Mouse (Mus musculus): Measurements from ENCODE around the gene Zc3h12a. TPM values are rescaled to one million over a fixed set of nuclear protein-coding genes. Genes with fewer than 3 reads are reported as not detected.

Gene Zc3h12a
- polyA plus RNA-seq, 1 experiment from 2014 or later, result 0.09 TPM

DNA sequence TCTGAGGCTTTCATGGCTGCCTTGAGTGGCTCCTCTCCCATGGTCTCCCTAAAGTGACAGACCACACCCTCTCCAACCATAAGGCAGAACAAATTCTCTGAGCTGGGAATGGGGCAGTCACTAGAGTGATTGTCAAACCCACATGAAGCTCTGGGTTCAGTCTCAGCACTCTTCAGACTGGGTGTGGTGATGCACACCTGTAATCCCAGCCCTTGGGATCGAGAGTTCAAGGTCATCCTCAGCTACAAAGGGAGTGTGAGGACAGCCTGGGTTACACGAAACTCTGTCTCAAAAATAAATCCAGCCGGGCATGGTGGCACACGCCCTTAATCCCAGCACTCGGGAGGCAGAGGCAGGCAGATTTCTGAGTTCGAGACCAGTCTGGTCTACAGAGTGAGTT, 24.8 kb upstream of the Zc3h12a start:
- Histone ChIP-seq H3K4me3 (replicated peaks; ENCODE audit: low read length) (no peak overlapping the region), H3K9me3 (ENCODE audit: control insufficient read depth, low read length) (0 out of 2 replicates have a peak, but pooled peaks cover 3% of the 10 kb centered on the region), H3K4me2 (replicated peaks) (no peak overlapping the region), H3K36me3 (replicated peaks; ENCODE audit: control insufficient read depth, insufficient read depth) (no peaks in the 10 kb centered on the region), H3K9ac (no peak overlapping the region), H3K4me1 (replicated peaks; ENCODE audit: control insufficient read depth, insufficient read depth, low read length) (no peaks in the 10 kb centered on the region), H3K27ac (no peak overlapping the region), H3K27me3 (ENCODE audit: control insufficient read depth, insufficient read depth, low read length) (no peaks in the 10 kb centered on the region; the same call in 1 of the 2 replicates)
- ATAC-seq (ENCODE audit: low FRiP score) (no peak), DNase-seq (ENCODE audit: low spot score) (no peak)
- 91% methylated on average over 6 of the region's 6 CpGs for WGBS

DNA sequence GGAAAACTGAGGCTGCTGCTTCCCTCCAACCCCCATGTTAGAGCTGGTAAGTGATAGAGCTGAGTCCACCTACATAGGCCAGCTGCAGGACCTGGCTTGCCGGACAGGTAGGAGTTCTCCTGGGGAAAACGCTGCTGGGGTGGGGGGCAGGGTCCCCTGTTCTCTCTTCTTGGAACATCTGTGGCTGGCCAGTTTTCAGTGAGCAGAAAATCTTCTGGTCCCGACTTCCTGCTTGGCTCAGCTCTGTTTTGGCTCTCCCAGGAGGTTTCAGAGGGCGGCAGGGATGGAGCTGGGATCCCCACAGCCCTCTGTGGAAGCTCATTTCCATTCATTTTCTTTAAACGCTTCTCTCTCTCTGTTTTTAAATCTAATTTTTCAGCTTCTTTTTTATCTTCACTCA, 21.8 kb upstream of the Zc3h12a start:
- no peak overlapping the region for H3K4me2 ChIP-seq (replicated peaks)
- peaks cover 9% of the 10 kb centered on the region; the same call in 1 of the 2 replicates for H3K27me3 ChIP-seq (ENCODE audit: control insufficient read depth, insufficient read depth, low read length)
- H3K27ac ChIP-seq, result no peak overlapping the region
- H3K9ac ChIP-seq, result no peak overlapping the region
- 0 out of 2 replicates have a peak, but pooled peaks cover 10% of the 10 kb centered on the region for H3K4me1 ChIP-seq (replicated peaks; ENCODE audit: control insufficient read depth, insufficient read depth, low read length)
- ATAC-seq (ENCODE audit: low FRiP score) (no peak), DNase-seq (ENCODE audit: low spot score) (no peak)
- 29% methylated on average over 5 of the region's 5 CpGs for WGBS
- 0 out of 2 replicates have a peak, but pooled peaks cover 3% of the 10 kb centered on the region for H3K9me3 ChIP-seq (ENCODE audit: control insufficient read depth, low read length)
- no peaks in the 10 kb centered on the region for H3K36me3 ChIP-seq (replicated peaks; ENCODE audit: control insufficient read depth, insufficient read depth)
- H3K4me3 ChIP-seq (replicated peaks; ENCODE audit: low read length), result no peak overlapping the region

DNA sequence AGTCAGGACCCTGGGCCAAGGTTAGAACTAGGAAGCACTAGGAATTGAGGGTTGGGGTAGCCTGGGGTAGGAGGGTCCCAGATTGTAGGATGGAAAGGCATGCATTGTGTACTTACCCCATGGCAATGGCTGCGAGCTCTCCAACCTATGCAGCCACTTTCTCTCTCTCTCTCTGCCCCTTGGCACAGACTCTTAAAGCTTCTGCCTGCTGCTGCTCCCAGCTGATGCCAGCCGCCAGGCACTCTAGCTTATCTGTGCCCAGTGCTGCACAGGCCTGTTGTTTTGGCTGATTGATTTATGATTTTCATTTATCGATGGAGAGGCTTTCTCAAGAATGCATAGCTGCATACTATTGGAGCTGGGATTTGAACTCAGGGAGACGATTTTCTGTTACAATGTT, 20.3 kb upstream of the Zc3h12a start:
- Histone ChIP-seq H3K4me1 (replicated peaks; ENCODE audit: control insufficient read depth, insufficient read depth, low read length) (0 out of 2 replicates have a peak, but pooled peaks cover 10% of the 10 kb centered on the region), H3K9me3 (ENCODE audit: control insufficient read depth, low read length) (0 out of 2 replicates have a peak, but pooled peaks cover 3% of the 10 kb centered on the region), H3K27ac (no peak overlapping the region), H3K4me2 (replicated peaks) (no peak overlapping the region), H3K9ac (no peak overlapping the region), H3K36me3 (replicated peaks; ENCODE audit: control insufficient read depth, insufficient read depth) (no peaks in the 10 kb centered on the region), H3K4me3 (replicated peaks; ENCODE audit: low read length) (no peak overlapping the region), H3K27me3 (ENCODE audit: control insufficient read depth, insufficient read depth, low read length) (peaks cover 9% of the 10 kb centered on the region; the same call in 1 of the 2 replicates)
- 80% methylated on average over 4 of the region's 4 CpGs for whole genome bisulfite sequencing
- DNase-seq (ENCODE audit: low spot score) (no peak), ATAC-seq (ENCODE audit: low FRiP score) (no peak)

DNA sequence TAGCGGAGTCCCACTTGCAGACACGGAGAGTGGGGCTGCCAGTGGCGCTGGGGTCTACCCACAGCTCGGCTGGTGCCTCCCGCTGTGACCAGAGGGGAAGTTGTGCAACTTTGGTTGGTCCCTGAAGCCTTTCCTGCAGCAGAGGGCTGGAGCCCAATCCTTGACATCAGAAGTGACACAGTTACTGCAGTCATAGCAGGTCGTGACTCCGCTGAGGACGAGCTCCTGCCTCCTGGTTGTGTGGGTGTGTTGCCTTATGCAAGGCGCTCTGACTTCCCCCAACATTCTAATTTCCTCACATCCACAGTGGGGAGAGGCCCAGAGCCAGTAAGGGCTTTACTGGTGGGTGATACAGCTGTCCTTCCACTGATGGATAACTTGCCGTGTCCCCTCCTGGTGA, 17.6 kb upstream of the Zc3h12a start:
- peaks cover 9% of the 10 kb centered on the region; the same call in 1 of the 2 replicates for H3K27me3 ChIP-seq (ENCODE audit: control insufficient read depth, insufficient read depth, low read length)
- WGBS, result 36% methylated on average over 10 of the region's 10 CpGs
- H3K4me2 ChIP-seq (replicated peaks), result no peak overlapping the region
- ATAC-seq (ENCODE audit: low FRiP score), result no peak
- 0 out of 2 replicates have a peak, but pooled peaks cover 10% of the 10 kb centered on the region for H3K4me1 ChIP-seq (replicated peaks; ENCODE audit: control insufficient read depth, insufficient read depth, low read length)
- no peaks in the 10 kb centered on the region for H3K36me3 ChIP-seq (replicated peaks; ENCODE audit: control insufficient read depth, insufficient read depth)
- no peak overlapping the region for H3K4me3 ChIP-seq (replicated peaks; ENCODE audit: low read length)
- H3K9me3 ChIP-seq (ENCODE audit: control insufficient read depth, low read length), result 0 out of 2 replicates have a peak, but pooled peaks cover 3% of the 10 kb centered on the region
- no peak overlapping the region for H3K27ac ChIP-seq
- no peak overlapping the region for H3K9ac ChIP-seq
- no peak for DNase-seq (ENCODE audit: low spot score)

DNA sequence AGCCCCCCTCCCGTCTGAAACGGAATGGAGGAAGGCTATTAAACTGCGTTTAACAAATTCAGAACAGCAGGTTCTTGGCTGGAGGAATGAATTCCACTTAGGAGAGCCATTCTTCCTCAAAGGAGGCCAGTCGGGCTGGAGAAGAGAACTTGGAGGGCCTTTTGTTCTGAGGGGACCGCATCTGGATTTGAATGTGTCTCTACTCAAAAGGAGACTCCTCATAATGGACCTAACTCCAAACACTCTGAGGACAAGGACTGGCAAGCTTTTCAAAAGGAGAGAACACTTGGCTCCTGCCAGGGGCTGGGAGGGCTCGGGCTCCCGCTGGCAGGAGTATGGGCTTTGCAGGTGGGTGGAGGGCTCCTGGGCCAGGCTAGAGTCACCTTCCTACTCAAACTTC, 17.0 kb upstream of the Zc3h12a start:
- 8% methylated on average over 7 of the region's 7 CpGs for WGBS
- Histone ChIP-seq H3K36me3 (replicated peaks; ENCODE audit: control insufficient read depth, insufficient read depth) (no peaks in the 10 kb centered on the region), H3K27me3 (ENCODE audit: control insufficient read depth, insufficient read depth, low read length) (peaks cover 9% of the 10 kb centered on the region; the same call in 1 of the 2 replicates), H3K9me3 (ENCODE audit: control insufficient read depth, low read length) (0 out of 2 replicates have a peak, but pooled peaks cover 3% of the 10 kb centered on the region), H3K4me3 (replicated peaks; ENCODE audit: low read length) (no peak overlapping the region), H3K4me2 (replicated peaks) (no peak overlapping the region), H3K4me1 (replicated peaks; ENCODE audit: control insufficient read depth, insufficient read depth, low read length) (0 out of 2 replicates have a peak, but pooled peaks cover 10% of the 10 kb centered on the region), H3K9ac (no peak overlapping the region), H3K27ac (no peak overlapping the region)
- ATAC-seq (ENCODE audit: low FRiP score), result no peak
- DNase-seq (ENCODE audit: low spot score), result no peak

DNA sequence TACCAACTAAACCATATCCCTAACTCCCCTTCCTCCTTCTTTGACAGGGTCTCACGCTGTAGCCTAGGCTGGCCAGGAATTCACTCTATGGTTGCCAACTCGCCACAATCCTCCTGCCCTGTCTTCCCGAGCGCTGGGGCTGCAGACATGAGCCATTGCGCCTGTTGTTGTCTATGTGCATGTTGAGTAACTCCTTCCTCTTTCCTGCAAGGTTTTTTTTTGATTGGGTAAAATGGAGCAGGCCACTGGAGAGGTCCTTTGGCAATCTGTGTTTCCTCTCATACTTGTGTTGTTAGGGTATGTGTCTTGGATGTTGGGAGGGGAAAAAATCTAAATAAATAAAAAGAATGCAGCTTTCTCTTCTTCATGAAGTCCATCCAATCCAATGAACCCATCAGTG, 16.6 kb upstream of the Zc3h12a start:
- Histone ChIP-seq H3K9me3 (ENCODE audit: control insufficient read depth, low read length) (0 out of 2 replicates have a peak, but pooled peaks cover 3% of the 10 kb centered on the region), H3K27me3 (ENCODE audit: control insufficient read depth, insufficient read depth, low read length) (peaks cover 9% of the 10 kb centered on the region; the same call in 1 of the 2 replicates), H3K4me1 (replicated peaks; ENCODE audit: control insufficient read depth, insufficient read depth, low read length) (0 out of 2 replicates have a peak, but pooled peaks cover 10% of the 10 kb centered on the region), H3K4me2 (replicated peaks) (no peak overlapping the region), H3K9ac (no peak overlapping the region), H3K4me3 (replicated peaks; ENCODE audit: low read length) (no peak overlapping the region), H3K27ac (no peak overlapping the region), H3K36me3 (replicated peaks; ENCODE audit: control insufficient read depth, insufficient read depth) (no peaks in the 10 kb centered on the region)
- 70% methylated on average over 5 of the region's 5 CpGs for WGBS
- ATAC-seq (ENCODE audit: low FRiP score), result no peak
- no peak for DNase-seq (ENCODE audit: low spot score)

DNA sequence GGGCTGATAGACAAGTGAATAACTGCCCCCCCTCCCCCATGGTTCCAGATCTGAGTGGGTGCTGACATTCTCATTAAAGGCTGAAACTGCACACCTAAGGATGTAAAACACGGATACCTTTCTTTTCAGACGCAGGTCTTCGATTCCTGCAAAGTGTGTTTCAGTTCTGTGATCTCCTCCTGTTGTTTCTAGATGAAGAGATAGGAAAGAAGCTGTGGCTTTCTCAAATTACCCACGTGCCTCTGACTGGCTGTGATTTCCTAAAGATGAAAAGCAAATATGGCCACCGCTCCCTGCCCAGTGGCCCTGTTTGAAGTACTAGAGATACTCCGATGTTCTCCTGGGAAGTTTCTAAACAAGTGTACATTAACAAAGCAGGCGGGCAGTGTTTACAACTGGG, 10.7 kb upstream of the Zc3h12a start:
- Histone ChIP-seq H3K27me3 (ENCODE audit: control insufficient read depth, insufficient read depth, low read length) (no peaks in the 10 kb centered on the region), H3K9ac (no peak overlapping the region), H3K4me2 (replicated peaks) (no peak overlapping the region), H3K9me3 (ENCODE audit: control insufficient read depth, low read length) (no peaks in the 10 kb centered on the region), H3K4me1 (replicated peaks; ENCODE audit: control insufficient read depth, insufficient read depth, low read length) (no peaks in the 10 kb centered on the region), H3K36me3 (replicated peaks; ENCODE audit: control insufficient read depth, insufficient read depth) (no peaks in the 10 kb centered on the region), H3K27ac (no peak overlapping the region), H3K4me3 (replicated peaks; ENCODE audit: low read length) (no peak overlapping the region)
- DNase-seq (ENCODE audit: low spot score), result no peak
- ATAC-seq (ENCODE audit: low FRiP score), result no peak
- WGBS, result 86% methylated on average over 7 of the region's 7 CpGs

DNA sequence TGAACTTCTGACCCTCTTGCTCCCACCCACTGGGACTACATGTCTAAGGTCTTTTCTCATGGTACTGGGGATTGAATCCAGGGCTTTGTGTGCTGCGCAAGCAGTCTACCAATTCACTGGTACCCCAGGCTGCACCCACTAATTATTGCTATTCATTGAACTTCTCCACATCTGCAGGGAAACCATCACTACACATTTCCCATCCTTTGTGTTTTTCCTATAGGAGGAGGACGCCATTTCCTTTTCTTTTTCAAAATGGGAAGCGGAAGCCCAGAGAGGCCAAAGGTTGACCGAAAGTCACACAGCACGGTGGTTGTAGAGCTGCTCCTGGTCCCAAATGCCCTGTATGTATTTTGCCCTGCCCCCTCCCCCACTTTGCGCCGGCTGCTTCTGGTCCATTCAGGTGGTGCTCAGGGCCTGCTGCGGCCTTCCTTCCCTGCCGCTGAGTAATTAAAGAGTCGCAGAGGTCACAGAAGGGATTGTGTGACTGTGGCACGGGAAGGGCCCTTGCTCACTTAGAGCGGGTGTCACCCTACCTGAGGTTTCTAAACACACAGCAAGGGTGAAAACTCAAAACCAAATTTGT, 8.8 kb upstream of the Zc3h12a start:
- DNase-seq (ENCODE audit: low spot score), result no peak
- Histone ChIP-seq H3K36me3 (replicated peaks; ENCODE audit: control insufficient read depth, insufficient read depth) (no peaks in the 10 kb centered on the region), H3K27me3 (ENCODE audit: control insufficient read depth, insufficient read depth, low read length) (no peaks in the 10 kb centered on the region), H3K4me2 (replicated peaks) (no peak overlapping the region), H3K9me3 (ENCODE audit: control insufficient read depth, low read length) (no peaks in the 10 kb centered on the region), H3K9ac (no peak overlapping the region), H3K27ac (no peak overlapping the region), H3K4me3 (replicated peaks; ENCODE audit: low read length) (no peak overlapping the region), H3K4me1 (replicated peaks; ENCODE audit: control insufficient read depth, insufficient read depth, low read length) (no peaks in the 10 kb centered on the region)
- 56% methylated on average over 12 of the region's 12 CpGs for WGBS
- no peak for ATAC-seq (ENCODE audit: low FRiP score)

DNA sequence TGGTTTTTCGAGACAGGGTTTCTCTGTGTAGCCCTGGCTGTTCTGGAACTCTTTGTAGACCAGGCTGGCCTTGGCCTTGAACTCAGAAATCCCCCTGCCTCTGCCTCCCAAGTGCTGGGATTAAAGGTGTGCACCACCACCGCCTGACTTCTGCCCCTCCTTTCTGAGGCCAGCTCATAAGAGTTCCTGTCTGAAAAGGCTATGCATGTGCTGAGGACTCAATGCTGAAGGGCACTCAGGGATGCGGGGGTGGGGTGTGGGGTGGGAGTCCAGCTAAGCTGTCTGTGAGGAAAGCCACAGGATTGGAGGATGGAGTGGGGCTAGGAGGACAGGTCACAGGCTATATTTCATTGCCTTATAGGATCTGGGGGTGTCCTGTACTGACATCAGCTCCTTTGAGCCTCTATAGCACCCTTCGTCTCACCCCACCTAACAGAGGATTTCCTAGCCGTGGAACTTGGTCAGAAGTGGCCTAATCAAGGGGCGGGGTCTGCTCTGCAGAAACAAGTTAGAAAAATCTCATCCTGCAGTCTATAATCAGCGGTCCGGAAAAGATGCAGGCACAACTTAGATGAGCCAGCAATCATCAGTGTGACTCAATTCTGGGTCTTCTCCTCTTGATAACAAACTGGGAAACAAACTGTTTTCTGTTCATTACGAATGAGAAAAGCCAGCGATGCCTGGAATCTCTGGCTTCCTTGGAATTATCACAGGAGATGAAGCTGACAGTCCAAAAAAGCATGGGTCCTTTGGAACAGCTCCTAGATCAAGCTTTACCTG, 7.6 kb upstream of the Zc3h12a start:
- Histone ChIP-seq H3K36me3 (replicated peaks; ENCODE audit: control insufficient read depth, insufficient read depth) (no peaks in the 10 kb centered on the region), H3K27me3 (ENCODE audit: control insufficient read depth, insufficient read depth, low read length) (no peaks in the 10 kb centered on the region), H3K9me3 (ENCODE audit: control insufficient read depth, low read length) (no peaks in the 10 kb centered on the region), H3K4me1 (replicated peaks; ENCODE audit: control insufficient read depth, insufficient read depth, low read length) (no peaks in the 10 kb centered on the region), H3K27ac (no peak overlapping the region), H3K4me3 (replicated peaks; ENCODE audit: low read length) (no peak overlapping the region), H3K9ac (no peak overlapping the region), H3K4me2 (replicated peaks) (no peak overlapping the region)
- WGBS, result 83% methylated on average over 10 of the region's 10 CpGs
- ATAC-seq (ENCODE audit: low FRiP score) (no peak), DNase-seq (ENCODE audit: low spot score) (no peak)
